Mouse (Mus musculus) heart, embryonic 15.5 days (tissue): Measurements from ENCODE around the gene Pld1. TPM values are rescaled to one million over a fixed set of nuclear protein-coding genes. Genes with fewer than 3 reads are reported as not detected.

Source experiments
- ATAC-seq: fragments of 200-750 bp; cut with Nextera tagmentation; replicated peaks from 2 replicates; pipeline ENCODE4 v1.8.0; 2017; ENCODE audit warnings: low read depth, moderate TSS enrichment; ENCODE audit not compliant: insufficient number of reproducible peaks, insufficient read depth, low FRiP score
- H3K27ac ChIP-seq: fragments of 300-500 bp; sonication (generic); 2 replicates; pipeline ENCODE4 v1.5.1; 2015; ENCODE audit warnings: mild to moderate bottlenecking, inconsistent platforms
- H3K27me3 ChIP-seq: fragments of 300-500 bp; sonication (generic); 2 replicates; pipeline ENCODE4 v1.6.1; 2015; ENCODE audit warnings: inconsistent platforms
- H3K36me3 ChIP-seq: fragments of 300-500 bp; sonication (generic); 2 replicates; pipeline ENCODE4 v1.6.1; 2015; ENCODE audit warnings: mild to moderate bottlenecking, inconsistent platforms
- H3K4me1 ChIP-seq: fragments of 300-500 bp; sonication (generic); replicated peaks from 2 replicates; pipeline ENCODE4 v1.6.1; 2015; ENCODE audit warnings: inconsistent platforms
- H3K4me2 ChIP-seq: fragments of 300-500 bp; sonication (generic); 2 replicates; pipeline ENCODE4 v1.6.1; 2015; ENCODE audit warnings: inconsistent platforms, mild to moderate bottlenecking, moderate library complexity
- H3K4me3 ChIP-seq: fragments of 300-500 bp; sonication (generic); 2 replicates; pipeline ENCODE4 v1.5.1; 2015; ENCODE audit warnings: mild to moderate bottlenecking, inconsistent platforms
- H3K9ac ChIP-seq: fragments of 300-500 bp; sonication (generic); 2 replicates; pipeline ENCODE4 v1.6.1; 2015; ENCODE audit warnings: mild to moderate bottlenecking, inconsistent platforms
- H3K9me3 ChIP-seq: fragments of 300-500 bp; sonication (generic); replicated peaks from 2 replicates; pipeline ENCODE4 v1.6.1; 2016; ENCODE audit warnings: inconsistent platforms
- WGBS: fragments of 180-500 bp; shearing (Covaris S2); methylation state at CpG from one replicate; pipeline ENCODE4 v1.1.7; 2015; ENCODE audit warnings: mixed read lengths; 5-methylcytosine and 5-hydroxymethylcytosine counted together
- polyA plus RNA-seq: library from polyadenylated mRNA; unstranded; fragments of >200 nt; fragmentation: Nextera tagmentation; extraction: Ambion mirVana; gene quantifications from 2 replicates; pipeline ENCODE4 v1.2.1, GENCODE M21; 2015

Pld1 gene
- polyA plus RNA-seq, 1 experiment from 2014 or later, result 7.2 TPM

DNA sequence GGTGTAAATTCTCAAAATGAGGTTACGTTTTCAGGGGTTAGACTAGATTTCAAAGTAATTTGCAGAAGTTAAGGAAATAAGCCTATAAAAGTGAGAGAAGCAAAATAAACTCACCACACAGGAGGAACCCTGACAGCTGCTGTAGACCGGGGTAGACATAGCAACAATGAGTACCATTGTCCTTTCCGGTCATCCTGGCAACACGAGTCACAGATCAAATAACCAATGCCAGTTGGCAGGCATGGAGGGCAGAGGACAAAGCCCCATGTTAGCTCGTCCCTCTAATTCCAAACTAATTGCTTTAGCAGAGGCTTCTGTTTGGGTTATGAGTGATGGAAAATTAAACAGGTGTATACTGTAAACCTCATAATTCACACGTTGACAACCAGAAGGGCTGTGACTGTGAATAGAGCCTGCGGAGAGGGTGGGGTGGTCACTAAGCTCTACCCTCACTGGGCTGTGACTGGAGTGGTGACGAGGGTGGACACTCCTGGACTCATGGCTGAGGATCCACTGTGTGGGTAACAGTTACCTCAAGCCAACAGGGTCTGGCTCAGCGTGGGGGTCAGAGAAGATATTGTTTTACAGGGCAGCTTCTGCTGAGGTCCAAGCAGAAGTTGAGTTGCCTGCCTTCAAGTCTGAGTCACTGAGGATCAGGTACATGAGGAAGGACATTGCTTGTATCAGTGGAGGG lies 39.7 kb downstream of the Pld1 start:
- 76% methylated on average over 9 of the region's 9 CpGs for WGBS
- no peaks in the 10 kb centered on the region for H3K9me3 ChIP-seq
- peaks cover 4% of the 10 kb centered on the region for H3K4me1 ChIP-seq
- H3K36me3 ChIP-seq, result no peaks in the 10 kb centered on the region
- H3K27ac ChIP-seq, result no peak overlapping the region
- H3K27me3 ChIP-seq, result no peaks in the 10 kb centered on the region
- no peak overlapping the region for H3K4me2 ChIP-seq
- no peak overlapping the region for H3K9ac ChIP-seq
- no peak overlapping the region for H3K4me3 ChIP-seq
- no peak for ATAC-seq

GRCm38 (mm10) chr3:27981591-27981990 lies 43.1 kb downstream of the Pld1 start:
- no peak overlapping the region for H3K4me2 ChIP-seq
- H3K9ac ChIP-seq, result no peak overlapping the region
- ATAC-seq, result no peak
- no peaks in the 10 kb centered on the region for H3K36me3 ChIP-seq
- peaks cover 12% of the 10 kb centered on the region for H3K4me1 ChIP-seq
- WGBS, result 60% methylated on average over 4 of the region's 4 CpGs
- no peaks in the 10 kb centered on the region for H3K27me3 ChIP-seq
- no peaks in the 10 kb centered on the region for H3K9me3 ChIP-seq
- H3K4me3 ChIP-seq, result no peak overlapping the region
- no peak overlapping the region for H3K27ac ChIP-seq

- Histone ChIP-seq H3K4me3 (no peak overlapping the region), H3K27me3 (no peaks in the 10 kb centered on the region), H3K27ac (no peak overlapping the region; the same call in 1 of the 2 replicates), H3K9ac (no peak overlapping the region), H3K4me2 (no peak overlapping the region), H3K9me3 (no peaks in the 10 kb centered on the region), H3K4me1 (peaks cover 14% of the 10 kb centered on the region), H3K36me3 (no peaks in the 10 kb centered on the region)
- peak; percentile 23; the same call in 1 of the 2 replicates for ATAC-seq
- 35% methylated on average over 7 of the region's 7 CpGs for WGBS
Observed at GRCm38 (mm10) chr3:27982436-27983017, 44.0 kb downstream of the Pld1 start.

GRCm38 (mm10) chr3:27983274-27983673 lies 44.8 kb downstream of the Pld1 start:
- Histone ChIP-seq H3K4me2 (no peak overlapping the region), H3K27me3 (no peaks in the 10 kb centered on the region), H3K9me3 (no peaks in the 10 kb centered on the region), H3K27ac (peak overlapping the region; percentile 27; the same call in 1 of the 2 replicates), H3K4me1 (peaks cover 21% of the 10 kb centered on the region), H3K4me3 (no peak overlapping the region), H3K9ac (no peak overlapping the region), H3K36me3 (no peaks in the 10 kb centered on the region)
- WGBS, result 77% methylated on average over 2 of the region's 2 CpGs
- ATAC-seq, result no peak

DNA sequence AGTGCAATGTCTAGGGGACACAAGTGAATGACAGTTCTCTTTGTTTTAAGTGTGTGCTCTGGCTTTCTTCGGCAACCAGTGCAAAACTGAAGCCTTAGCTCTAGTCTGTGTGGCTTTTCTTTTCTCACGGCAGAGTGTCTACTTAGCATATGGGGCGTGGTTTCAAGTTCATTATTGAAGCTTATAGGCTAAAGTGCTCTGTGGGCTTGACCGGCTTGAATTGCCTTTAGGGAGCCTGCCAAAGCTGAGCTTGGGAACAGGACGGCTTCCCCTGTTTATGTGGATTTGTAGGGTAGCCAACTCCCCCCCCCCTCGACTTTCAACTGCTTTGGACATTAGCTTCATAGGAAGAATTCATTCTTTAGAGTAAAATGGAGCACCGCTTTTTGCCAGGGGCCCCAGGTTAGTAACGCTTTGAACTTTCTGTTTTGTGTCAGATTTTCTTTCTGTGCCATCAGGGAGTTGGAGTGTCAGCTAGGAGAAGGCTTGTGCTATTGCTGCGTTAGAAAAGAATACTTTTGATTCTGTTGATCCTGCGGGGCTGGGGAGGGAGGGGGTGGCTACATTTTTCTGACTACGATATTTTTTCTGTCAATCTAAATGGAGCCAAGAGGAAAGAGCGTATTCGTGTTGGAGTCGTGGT lies 45.6 kb downstream of the Pld1 start:
- H3K27me3 ChIP-seq, result no peaks in the 10 kb centered on the region
- H3K9me3 ChIP-seq, result no peaks in the 10 kb centered on the region
- peak; percentile 92 for ATAC-seq
- H3K36me3 ChIP-seq, result no peaks in the 10 kb centered on the region
- peaks cover 26% of the 10 kb centered on the region for H3K4me1 ChIP-seq
- H3K9ac ChIP-seq, result peak overlapping the region; percentile 42
- H3K27ac ChIP-seq, result peak overlapping the region; percentile 77
- 11% methylated on average over 14 of the region's 14 CpGs for WGBS
- peak overlapping the region; percentile 53 for H3K4me2 ChIP-seq
- H3K4me3 ChIP-seq, result peak overlapping the region; percentile 47

GRCm38 (mm10) chr3:27984620-27985019 lies 46.1 kb downstream of the Pld1 start:
- H3K9me3 ChIP-seq, result no peaks in the 10 kb centered on the region
- H3K9ac ChIP-seq, result peak overlapping the region; percentile 42; the same call in 1 of the 2 replicates
- no peak for ATAC-seq
- H3K4me1 ChIP-seq, result peaks cover 26% of the 10 kb centered on the region
- no peaks in the 10 kb centered on the region for H3K36me3 ChIP-seq
- peak overlapping the region; percentile 47 for H3K4me3 ChIP-seq
- H3K27me3 ChIP-seq, result no peaks in the 10 kb centered on the region
- H3K27ac ChIP-seq, result peak overlapping the region; percentile 77
- peak overlapping the region; percentile 53 for H3K4me2 ChIP-seq
- WGBS, result 55% methylated on average over 4 of the region's 4 CpGs

DNA sequence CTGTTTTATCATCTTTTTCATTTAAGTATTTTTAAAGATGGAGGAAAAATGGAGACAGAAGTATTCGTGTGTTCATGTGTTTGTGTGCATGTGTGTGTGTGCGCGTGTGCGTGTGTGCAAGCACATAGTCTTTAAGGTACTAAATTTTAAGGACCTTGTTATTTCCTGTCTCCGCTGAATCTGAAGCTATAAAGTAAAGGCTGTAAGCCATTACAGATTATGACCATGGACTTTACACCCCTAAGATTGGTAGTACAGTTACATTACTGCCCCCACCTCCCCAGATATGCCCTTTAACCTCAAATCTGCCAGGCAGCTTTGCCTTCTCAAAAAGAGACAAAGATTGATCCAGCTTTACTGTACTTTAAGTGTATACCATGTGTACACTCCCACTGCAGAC lies 46.8 kb downstream of the Pld1 start:
- no peak overlapping the region for H3K9ac ChIP-seq
- H3K4me3 ChIP-seq, result no peak overlapping the region
- H3K4me2 ChIP-seq, result peak overlapping the region; percentile 53
- H3K4me1 ChIP-seq, result peaks cover 26% of the 10 kb centered on the region
- no peak overlapping the region for H3K27ac ChIP-seq
- WGBS, result 90% methylated on average over 5 of the region's 5 CpGs
- no peaks in the 10 kb centered on the region for H3K27me3 ChIP-seq
- H3K9me3 ChIP-seq, result no peaks in the 10 kb centered on the region
- no peaks in the 10 kb centered on the region for H3K36me3 ChIP-seq
- no peak for ATAC-seq

DNA sequence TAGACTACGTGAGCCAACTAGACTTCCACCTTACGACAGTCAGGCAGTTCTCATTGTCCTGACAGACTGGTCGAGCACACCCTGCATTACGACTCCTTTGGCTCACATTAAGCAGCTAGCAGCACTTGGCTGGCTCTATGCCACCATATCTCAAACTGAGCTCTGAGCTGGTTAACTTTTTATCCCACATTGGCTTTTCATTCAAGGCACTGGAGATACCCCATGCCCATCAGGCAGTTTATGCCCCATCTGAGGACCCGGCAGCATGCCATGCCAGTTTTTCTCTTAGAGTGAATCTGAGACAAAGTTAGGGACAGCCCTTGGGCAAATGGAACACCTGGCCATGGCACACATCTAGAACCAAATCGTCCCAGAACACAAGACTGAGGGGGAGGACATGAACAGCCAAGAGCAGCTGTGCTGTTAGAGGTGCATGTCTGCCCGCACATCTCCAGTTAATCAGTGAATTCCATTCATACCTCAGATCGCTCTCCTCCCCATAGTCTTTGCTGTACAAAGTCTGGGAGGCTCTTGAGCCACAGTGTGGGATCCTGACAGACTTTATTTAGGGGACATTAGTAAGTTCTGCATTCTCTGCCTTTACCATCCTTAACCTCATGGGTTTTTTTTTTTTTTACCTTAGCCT lies 49.5 kb downstream of the Pld1 start:
- WGBS, result 22% methylated on average over 8 of the region's 8 CpGs
- ATAC-seq, result peak; percentile 16; the same call in 1 of the 2 replicates
- Histone ChIP-seq H3K4me1 (peaks cover 23% of the 10 kb centered on the region), H3K36me3 (no peaks in the 10 kb centered on the region), H3K9me3 (no peaks in the 10 kb centered on the region), H3K9ac (no peak overlapping the region), H3K4me2 (peak overlapping the region; percentile 49), H3K27me3 (no peaks in the 10 kb centered on the region), H3K4me3 (0 out of 2 replicates have a peak overlapping the region, but pooled peaks have one; percentile 5), H3K27ac (peak overlapping the region; percentile 58)

DNA sequence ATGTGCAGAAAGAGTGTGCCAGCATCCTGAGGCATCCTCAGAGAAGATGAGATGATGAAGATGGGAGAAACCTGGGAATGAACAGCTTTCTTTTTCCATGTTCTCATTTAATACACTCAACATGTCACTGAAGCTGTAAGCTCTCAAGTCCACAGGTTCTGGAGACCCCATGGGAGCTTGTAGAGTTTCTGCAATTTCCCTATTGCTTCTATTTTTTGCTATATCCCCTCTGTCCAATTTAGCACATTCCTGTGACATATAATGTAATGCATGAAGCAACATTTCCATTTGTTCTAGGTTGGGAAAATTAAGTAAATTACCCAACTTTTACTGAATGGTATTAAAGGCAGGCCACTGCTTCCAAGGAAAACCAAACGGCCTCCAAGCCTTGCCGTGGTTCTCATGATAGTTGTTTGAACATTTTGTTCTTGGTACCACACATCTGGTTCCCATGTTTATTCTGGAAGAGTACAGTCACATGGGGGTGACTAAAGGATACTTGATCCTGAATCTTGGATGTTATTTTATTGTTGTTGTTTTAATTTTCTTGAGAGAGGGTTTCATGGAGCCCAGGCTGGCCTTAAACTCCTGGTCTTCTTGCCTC lies 52.7 kb downstream of the Pld1 start:
- ATAC-seq, result no peak
- Histone ChIP-seq H3K27ac (no peak overlapping the region), H3K4me1 (peaks cover 14% of the 10 kb centered on the region), H3K9ac (no peak overlapping the region), H3K9me3 (no peaks in the 10 kb centered on the region), H3K36me3 (no peaks in the 10 kb centered on the region), H3K4me3 (no peak overlapping the region), H3K4me2 (no peak overlapping the region), H3K27me3 (no peaks in the 10 kb centered on the region)
- 75% methylated on average over 2 of the region's 2 CpGs for WGBS

DNA sequence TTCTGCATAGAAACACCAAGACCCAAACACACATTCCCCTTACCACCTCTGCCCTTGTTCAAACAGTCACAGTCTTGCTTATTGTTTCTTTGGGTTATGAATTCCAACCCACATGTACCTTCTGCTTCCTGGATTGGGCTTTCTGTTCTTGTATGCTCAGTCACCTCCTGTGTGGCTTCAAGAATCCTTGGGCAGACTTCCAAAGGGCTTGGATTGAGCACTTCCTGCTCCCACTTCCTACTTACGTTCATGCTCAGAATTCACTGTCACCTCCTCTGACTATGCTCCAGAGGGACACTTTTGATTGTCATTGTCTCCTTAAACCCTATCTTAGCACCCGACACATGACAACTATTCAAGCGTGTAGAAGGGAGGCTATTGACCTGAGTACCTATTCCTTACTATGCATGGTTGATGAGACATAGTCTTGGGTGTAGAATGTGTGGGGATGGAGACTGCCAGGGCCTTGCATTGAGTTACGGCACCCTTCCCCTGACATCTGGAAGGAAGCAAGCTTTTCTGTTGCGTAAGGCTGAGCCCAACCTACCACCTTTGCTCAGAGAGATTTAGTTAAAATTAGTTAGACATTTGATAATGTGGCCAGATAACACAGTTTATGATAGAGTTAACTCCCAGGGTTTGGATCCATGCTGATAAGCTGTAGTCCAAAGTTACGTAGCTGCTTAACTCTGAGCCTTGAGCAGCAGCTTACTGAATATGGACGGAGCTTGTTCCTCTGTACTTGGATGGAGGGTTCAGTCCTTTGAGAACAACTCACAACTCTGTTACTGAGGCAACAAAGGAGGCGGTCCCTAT lies 55.9 kb downstream of the Pld1 start:
- no peak for ATAC-seq
- H3K27ac ChIP-seq, result no peak overlapping the region
- H3K9me3 ChIP-seq, result no peaks in the 10 kb centered on the region
- no peaks in the 10 kb centered on the region for H3K27me3 ChIP-seq
- no peak overlapping the region for H3K9ac ChIP-seq
- no peak overlapping the region for H3K4me3 ChIP-seq
- no peaks in the 10 kb centered on the region; the same call in 1 of the 2 replicates for H3K4me1 ChIP-seq
- WGBS, result 81% methylated on average over 8 of the region's 8 CpGs
- H3K36me3 ChIP-seq, result no peaks in the 10 kb centered on the region
- no peak overlapping the region for H3K4me2 ChIP-seq
